Mouse (Mus musculus) gastrocnemius, postnatal 25 days (tissue): ENCODE measurements around the gene Tsga10ip. TPM values are rescaled to one million over a fixed set of nuclear protein-coding genes. Genes with fewer than 3 reads are reported as not detected.
"Not testable (repeated sequence)": the region's sequence is repeated elsewhere in the genome, so short reads cannot be mapped to it uniquely, and the experiment has no call there.

Experiments
- DNase-seq: peaks from one replicate; pipeline ENCODE4 v3.0.0; 2022
- total RNA-seq, 2 experiments: library from RNA; stranded (reverse); gene quantifications; 1 replicate in 1 of 2; 2 replicates in 1 of 2; pipeline ENCODE4 v1.2.3; 2021

Tsga10ip gene
- total RNA-seq, 2 experiments from 2014 or later, result 1.2 TPM; not detected in 1

GRCm38 (mm10) chr19:5424092-5424781, 21.9 kb upstream of the Tsga10ip start:
- peak; percentile 84 for DNase-seq

- no peak for DNase-seq
Observed at GRCm38 (mm10) chr19:5423561-5423960, 21.2 kb upstream of the Tsga10ip start.

GRCm38 (mm10) chr19:5422895-5423443, 20.6 kb upstream of the Tsga10ip start:
- no peak for DNase-seq

- peak; percentile 53 for DNase-seq
Observed at GRCm38 (mm10) chr19:5422267-5422666, 19.9 kb upstream of the Tsga10ip start.

GRCm38 (mm10) chr19:5421784-5422183, 19.5 kb upstream of the Tsga10ip start:
- DNase-seq, result no peak

- DNase-seq, result no peak
Observed at GRCm38 (mm10) chr19:5420579-5420978, 18.3 kb upstream of the Tsga10ip start.

GRCm38 (mm10) chr19:5419630-5420029, 17.3 kb upstream of the Tsga10ip start:
- no peak for DNase-seq

- no peak for DNase-seq
Observed at GRCm38 (mm10) chr19:5418750-5419466, 16.6 kb upstream of the Tsga10ip start.

GRCm38 (mm10) chr19:5414534-5414957, 12.2 kb upstream of the Tsga10ip start:
- peak; percentile 62 for DNase-seq

- DNase-seq, result no peak
Observed at GRCm38 (mm10) chr19:5413840-5414239, 11.5 kb upstream of the Tsga10ip start.

- DNase-seq, result peak; percentile 59
Observed at GRCm38 (mm10) chr19:5411961-5412360, 9.6 kb upstream of the Tsga10ip start.

GRCm38 (mm10) chr19:5410641-5411040, 8.3 kb upstream of the Tsga10ip start:
- DNase-seq, result no peak

GRCm38 (mm10) chr19:5409068-5409467, 6.7 kb upstream of the Tsga10ip start:
- peak; percentile 45 for DNase-seq

- no peak for DNase-seq
Observed at GRCm38 (mm10) chr19:5408057-5409001, 6.0 kb upstream of the Tsga10ip start.

GRCm38 (mm10) chr19:5407133-5407532, 4.8 kb upstream of the Tsga10ip start:
- no peak for DNase-seq

GRCm38 (mm10) chr19:5406531-5407126, 4.3 kb upstream of the Tsga10ip start:
- DNase-seq, result peak; percentile 53

GRCm38 (mm10) chr19:5405924-5406323, 3.6 kb upstream of the Tsga10ip start:
- no peak for DNase-seq

- not testable (repeated sequence) for DNase-seq
Observed at GRCm38 (mm10) chr19:5401073-5401472, 1.3 kb downstream of the Tsga10ip start.

- no peak for DNase-seq
Observed at GRCm38 (mm10) chr19:5395371-5395770, 7.0 kb downstream of the Tsga10ip start.

GRCm38 (mm10) chr19:5394168-5394567, 8.2 kb downstream of the Tsga10ip start:
- no peak for DNase-seq

GRCm38 (mm10) chr19:5392892-5393291, 9.4 kb downstream of the Tsga10ip start:
- no peak for DNase-seq

- DNase-seq, result no peak
Observed at GRCm38 (mm10) chr19:5390416-5390815, 11.9 kb downstream of the Tsga10ip start.
